ENCODE assay signal across 11 mouse cellular contexts in genomic region chr1:166381336-166381735, GRCm38 (mm10). TPM values are rescaled to one million over a fixed set of nuclear protein-coding genes. Genes with fewer than 3 reads are reported as not detected.
DNase-seq lines count a peak whose midpoint lies in the region; ATAC-seq and TF ChIP-seq lines count a peak whose summit lies in the region.
"Had no signal": no experiment of that assay in that cellular context is flagged by ENCODE, and none has a peak within 500 bp of the region (broad histone marks: within the 10 kb centered on the region; RNA-seq: fewer than 3 reads in every experiment).

No protein-coding gene starts in this region.

- TF ChIP-seq POLR2A in heart, adult 2 months (IDR thresholded peaks at IDR 0.05; ENCODE audit: insufficient read depth, low read depth, low read length), result no peak

- no peak for TF ChIP-seq CTCF in heart, adult 2 months (IDR thresholded peaks at IDR 0.05)
- TF ChIP-seq CTCF in liver, postnatal 0 days (IDR thresholded peaks at IDR 0.05; ENCODE audit: low read depth), result no peak

- no peak for ATAC-seq in liver, embryonic 11.5 days (replicated peaks; ENCODE audit: low FRiP score)
- no peak for ATAC-seq in liver, postnatal 0 days

- no peaks in the 10 kb centered on the region for H3K27me3 ChIP-seq in heart, adult 2 months (ENCODE audit: control insufficient read depth, insufficient read depth, low read length)
- H3K27me3 ChIP-seq in liver, embryonic 11.5 days (replicated peaks; ENCODE audit: control insufficient read depth, insufficient read depth, low read length), result no peaks in the 10 kb centered on the region
- H3K27me3 ChIP-seq in liver, postnatal 0 days (ENCODE audit: insufficient read depth, low read length), result no peaks in the 10 kb centered on the region

- intact Hi-C loops in heart, adult 2 months (cut with DNase I), result no loop called here
- intact Hi-C loops in heart, postnatal 25 days (cut with DNase I), result loop anchor here (2.0 kb wide), 1 partner anchor 27 kb away; the partner anchor contains the start of gene Pogk

- no peak overlapping the region for H3K4me3 ChIP-seq in heart, adult 2 months
- H3K4me3 ChIP-seq in liver, embryonic 11.5 days (ENCODE audit: low read depth, low read length), result no peak overlapping the region; the same call in 1 of the 2 replicates
- H3K4me3 ChIP-seq in brown adipose tissue, adult 24 weeks (ENCODE audit: insufficient read depth, low read depth, low read length), result no peak overlapping the region
- no peak overlapping the region for H3K4me3 ChIP-seq in liver, postnatal 0 days (ENCODE audit: low read depth, low read length)

- peaks cover 2% of the 10 kb centered on the region; the same call in 1 of the 2 replicates for H3K79me2 ChIP-seq in heart, adult 2 months (replicated peaks; ENCODE audit: control insufficient read depth, insufficient read depth, low read length)

- no peak for TF ChIP-seq EP300 in heart, adult 2 months (IDR thresholded peaks at IDR 0.05; ENCODE audit: insufficient read depth, low read depth, low read length)
- no peak for TF ChIP-seq EP300 in liver, postnatal 0 days (IDR thresholded peaks at IDR 0.05; ENCODE audit: low read depth)

- DNase-seq in heart, adult 2 months, result no peak
- no peak for DNase-seq in heart, postnatal 25 days (ENCODE audit: low spot score)
- no peak for DNase-seq in liver, embryonic 11.5 days (ENCODE audit: low spot score)
- no peak for DNase-seq in liver
- no peak for DNase-seq in liver, postnatal 0 days
- no peak for DNase-seq in embryo, embryonic 11 days
- no peak for DNase-seq in adrenal gland, postnatal 10 days
- DNase-seq: cerebellum, adult 9-11 months; gastrocnemius, postnatal 14 days; right cerebral cortex, postnatal 4 days had no signal

- H3K9me3 ChIP-seq in liver, embryonic 11.5 days (ENCODE audit: control insufficient read depth, low read length), result no peaks in the 10 kb centered on the region
- H3K9me3 ChIP-seq in liver, postnatal 0 days (ENCODE audit: low read length), result no peaks in the 10 kb centered on the region

- H3K4me2 ChIP-seq in liver, embryonic 11.5 days, result peak overlapping the region; percentile 78
- H3K4me2 ChIP-seq in liver, postnatal 0 days (ENCODE audit: low read depth, low read length), result peak overlapping the region; percentile 7; the same call in 1 of the 2 replicates

- peak overlapping the region; percentile 26; the same call in 1 of the 2 replicates for H3K9ac ChIP-seq in heart, adult 2 months (ENCODE audit: low read depth, low read length)
- H3K9ac ChIP-seq in liver, embryonic 11.5 days (ENCODE audit: low read depth, low read length), result no peak overlapping the region; the same call in 1 of the 2 replicates
- H3K9ac ChIP-seq in liver, postnatal 0 days (replicated peaks), result no peak overlapping the region

- 41% methylated on average over 10 of the region's 10 CpGs for WGBS in heart, adult 2 months
- 75% methylated on average over 10 of the region's 10 CpGs for WGBS in liver, embryonic 11.5 days
- 54% methylated on average over 10 of the region's 10 CpGs for WGBS in liver, postnatal 0 days (ENCODE audit: insufficient replicate concordance)

- H3K36me3 ChIP-seq in heart, adult 2 months (ENCODE audit: control insufficient read depth, insufficient read depth, low read length), result peaks cover 5% of the 10 kb centered on the region; the same call in 1 of the 2 replicates
- H3K36me3 ChIP-seq in liver, embryonic 11.5 days (ENCODE audit: control insufficient read depth, insufficient read depth, low read length), result peaks cover 13% of the 10 kb centered on the region
- H3K36me3 ChIP-seq in liver, postnatal 0 days (replicated peaks; ENCODE audit: insufficient read depth, low read length), result peaks cover 27% of the 10 kb centered on the region

- peaks cover 11% of the 10 kb centered on the region for H3K4me1 ChIP-seq in heart, adult 2 months (ENCODE audit: control insufficient read depth, insufficient read depth, low read length)
- peaks cover 15% of the 10 kb centered on the region for H3K4me1 ChIP-seq in liver, embryonic 11.5 days (replicated peaks; ENCODE audit: control insufficient read depth, insufficient read depth, low read length)
- H3K4me1 ChIP-seq in brown adipose tissue, adult 24 weeks (ENCODE audit: control insufficient read depth, insufficient read depth, insufficient read length, low read length), result peaks cover 13% of the 10 kb centered on the region; the same call in 1 of the 2 replicates
- H3K4me1 ChIP-seq in liver, postnatal 0 days (ENCODE audit: insufficient read depth), result peaks cover 13% of the 10 kb centered on the region

- no peak overlapping the region for H3K27ac ChIP-seq in heart, adult 2 months
- H3K27ac ChIP-seq in liver, embryonic 11.5 days (ENCODE audit: low read depth, low read length), result no peak overlapping the region
- H3K27ac ChIP-seq in brown adipose tissue, adult 24 weeks (replicated peaks; ENCODE audit: low read depth, low read length), result peak overlapping the region; percentile 50
- no peak overlapping the region for H3K27ac ChIP-seq in liver, postnatal 0 days (ENCODE audit: low read depth)

RNA-seq across cellular contexts. Expression of gene Tada1, which starts 2.4 kb away (rescaled TPM):
- total RNA-seq in heart, adult 2 months (2021), result 1 to 10 TPM; 6.6 to 9.2 TPM
- polyA plus RNA-seq in heart, adult 2 months (2012; rRNA removed), result 8.5 and 15.0 TPM in 2 replicates
- total RNA-seq in heart, postnatal 25 days (2021), result 10 to 100 TPM; 10.2 to 10.6 TPM
- 42.9 and 48.1 TPM in 2 replicates for polyA plus RNA-seq in liver, embryonic 11.5 days (2014; fragmentation: Nextera tagmentation; extraction: Ambion mirVana)
- 6.7 and 8.6 TPM in 2 replicates for polyA plus RNA-seq in brown adipose tissue, adult 24 weeks (2012; ENCODE audit: insufficient read depth, insufficient read length, missing spikeins)
- 13.5 and 13.7 TPM in 2 replicates for polyA plus RNA-seq in liver, postnatal 0 days (2015; fragmentation: Nextera tagmentation; extraction: Ambion mirVana)
- 10 to 100 TPM; 18.4 to 19.1 TPM for total RNA-seq in adrenal gland, postnatal 10 days (2021)

RNA-seq across cellular contexts. Expression of gene Pogk, which starts 28.3 kb away (rescaled TPM):
- total RNA-seq in heart, adult 2 months (2021), result 10 to 100 TPM in 1 of 2 experiments, 1 to 10 TPM in 1; 9.7 to 11.6 TPM
- 6.2 and 12.0 TPM in 2 replicates for polyA plus RNA-seq in heart, adult 2 months (2012; rRNA removed)
- 10 to 100 TPM; 11.1 to 11.9 TPM for total RNA-seq in heart, postnatal 25 days (2021)
- polyA plus RNA-seq in liver, embryonic 11.5 days (2014; fragmentation: Nextera tagmentation; extraction: Ambion mirVana), result 8.0 and 8.8 TPM in 2 replicates
- polyA plus RNA-seq in brown adipose tissue, adult 24 weeks (2012; ENCODE audit: insufficient read depth, insufficient read length, missing spikeins), result 13.1 and 14.9 TPM in 2 replicates
- polyA plus RNA-seq in liver, postnatal 0 days (2015; fragmentation: Nextera tagmentation; extraction: Ambion mirVana), result 0.45 and 0.72 TPM in 2 replicates
- 10 to 100 TPM; 27.9 to 32.7 TPM for total RNA-seq in adrenal gland, postnatal 10 days (2021)
